Mouse (Mus musculus): Measurements from ENCODE around the gene Mrpl22. TPM values are rescaled to one million over a fixed set of nuclear protein-coding genes. Genes with fewer than 3 reads are reported as not detected.
"Not testable (repeated sequence)": the region's sequence is repeated elsewhere in the genome, so short reads cannot be mapped to it uniquely, and the experiment has no call there.

Gene Mrpl22
- total and polyA plus RNA-seq, 2 experiments from 2014 or later = 24.7 to 98.9 TPM

DNA sequence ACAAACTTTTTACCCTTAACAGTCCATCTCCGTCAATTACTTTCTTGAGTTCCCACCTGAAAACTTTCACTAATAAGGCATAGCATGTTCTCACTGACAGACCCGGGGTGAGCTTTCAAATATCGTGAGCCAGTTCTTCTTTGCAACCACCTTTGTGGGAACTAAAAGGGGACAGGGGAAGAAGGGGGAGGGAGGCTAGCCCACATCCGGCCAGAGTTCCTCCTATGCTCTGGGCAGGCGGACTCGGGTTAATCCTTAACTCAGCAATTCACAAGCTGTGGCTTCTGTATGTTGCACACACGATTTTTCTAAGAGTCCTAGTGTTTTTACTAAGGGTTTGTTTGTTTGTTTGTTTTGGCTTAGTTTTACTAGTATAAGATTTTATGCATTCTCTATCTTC is 52.9 kb downstream of the Mrpl22 start:
- H3K4me1 ChIP-seq (ENCODE audit: insufficient read depth, low read length) = no peaks in the 10 kb centered on the region
- ATAC-seq (no peak), DNase-seq (ENCODE audit: low spot score) (no peak)

DNA sequence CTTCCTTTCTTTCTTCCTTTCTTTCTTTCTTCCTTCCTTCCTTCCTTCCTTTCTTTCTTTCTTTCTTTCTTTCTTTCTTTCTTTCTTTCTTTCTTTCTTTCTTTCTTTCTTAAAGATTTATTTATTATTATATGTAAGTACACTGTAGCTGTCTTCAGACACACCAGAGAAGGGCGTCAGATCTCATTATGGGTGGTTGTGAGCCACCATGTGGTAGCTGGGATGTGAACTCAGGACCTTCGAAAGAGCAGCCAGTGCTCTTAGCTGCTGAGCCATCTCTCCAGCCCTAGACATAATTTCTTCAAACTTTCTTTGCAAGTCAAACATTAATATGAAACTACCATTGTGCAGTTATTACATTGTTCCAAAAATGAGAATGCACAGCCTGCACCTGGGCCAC is 53.4 kb downstream of the Mrpl22 start:
- DNase-seq (ENCODE audit: low spot score) = not testable (repeated sequence)

More for the DNA sequence above, 52.9 kb downstream of the Mrpl22 start:
- no peak overlapping the region for H3K9ac ChIP-seq (replicated peaks; ENCODE audit: low read length)
- no peaks in the 10 kb centered on the region for H3K9me3 ChIP-seq (ENCODE audit: low read length)
- 58% methylated on average over 7 of the region's 7 CpGs for WGBS
- no peak overlapping the region for H3K4me2 ChIP-seq (ENCODE audit: low read depth, low read length)
- no peak for TF ChIP-seq CTCF (IDR thresholded peaks at IDR 0.05; ENCODE audit: low read depth)
- no peaks in the 10 kb centered on the region for H3K27me3 ChIP-seq (ENCODE audit: insufficient read depth, low read length)
- no peak overlapping the region for H3K4me3 ChIP-seq (ENCODE audit: low read length)
- H3K27ac ChIP-seq = no peak overlapping the region
- no peaks in the 10 kb centered on the region for H3K36me3 ChIP-seq (ENCODE audit: insufficient read depth, low read length)

DNA sequence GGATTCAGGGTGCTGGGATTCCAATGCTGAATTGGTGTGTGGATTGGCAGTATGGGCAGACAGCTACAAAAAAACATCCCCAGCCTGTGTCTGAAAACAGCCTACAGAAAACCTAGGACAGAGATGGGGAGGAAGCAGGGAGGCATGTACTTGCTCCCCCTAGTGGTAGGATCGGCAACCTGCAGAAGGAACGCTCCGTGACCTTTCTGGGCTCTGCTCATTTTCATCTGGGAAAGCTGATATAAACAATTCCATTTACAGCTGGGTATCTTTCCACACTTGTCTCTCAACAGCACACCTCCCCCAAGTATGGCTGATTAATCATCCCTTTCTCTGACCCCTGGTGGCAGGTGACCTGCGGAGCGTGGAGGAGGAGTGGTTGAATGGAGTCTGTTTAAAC is 54.2 kb downstream of the Mrpl22 start:
- H3K4me3 ChIP-seq (ENCODE audit: low read length) = no peak overlapping the region
- H3K9ac ChIP-seq (replicated peaks; ENCODE audit: low read length) = no peak overlapping the region
- 6% methylated on average over 5 of the region's 5 CpGs for WGBS
- DNase-seq (ENCODE audit: low spot score) (peak; percentile 60), ATAC-seq (no peak)
- no peaks in the 10 kb centered on the region for H3K36me3 ChIP-seq (ENCODE audit: insufficient read depth, low read length)
- TF ChIP-seq CTCF (IDR thresholded peaks at IDR 0.05; ENCODE audit: low read depth) = peak; percentile 95
- no peak overlapping the region for H3K4me2 ChIP-seq (ENCODE audit: low read depth, low read length)
- no peak overlapping the region for H3K27ac ChIP-seq
- H3K27me3 ChIP-seq (ENCODE audit: insufficient read depth, low read length) = no peaks in the 10 kb centered on the region
- no peaks in the 10 kb centered on the region for H3K9me3 ChIP-seq (ENCODE audit: low read length)
- H3K4me1 ChIP-seq (ENCODE audit: insufficient read depth, low read length) = no peaks in the 10 kb centered on the region

More for the DNA sequence above, 53.4 kb downstream of the Mrpl22 start:
- WGBS = 72% methylated on average over 2 of the region's 2 CpGs
- not testable (repeated sequence) for H3K4me1 ChIP-seq (ENCODE audit: insufficient read depth, low read length); ATAC-seq; H3K27ac ChIP-seq; H3K4me2 ChIP-seq (ENCODE audit: low read depth, low read length); H3K36me3 ChIP-seq (ENCODE audit: insufficient read depth, low read length); H3K4me3 ChIP-seq (ENCODE audit: low read length); H3K9me3 ChIP-seq (ENCODE audit: low read length); H3K9ac ChIP-seq (replicated peaks; ENCODE audit: low read length); H3K27me3 ChIP-seq (ENCODE audit: insufficient read depth, low read length)

DNA sequence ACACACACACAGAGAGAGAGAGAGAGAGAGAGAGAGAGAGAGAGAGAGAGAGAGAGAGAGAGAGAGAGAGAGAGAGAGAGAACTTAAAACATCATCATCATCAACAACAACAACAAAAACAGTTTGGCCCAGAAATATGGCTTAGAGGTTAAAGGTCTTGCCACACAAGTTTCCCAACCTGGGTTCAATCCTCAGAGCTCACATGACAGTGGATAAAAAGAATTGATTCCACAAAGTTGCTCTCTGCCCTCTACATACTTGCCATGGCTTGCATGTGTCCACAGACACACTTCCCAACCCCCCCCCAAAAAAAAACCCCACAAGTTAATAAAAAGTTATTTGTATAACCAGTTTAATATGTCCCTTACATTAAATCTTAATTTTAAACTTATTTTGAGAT is 55.0 kb downstream of the Mrpl22 start:
- no peak for DNase-seq (ENCODE audit: low spot score)
- Histone ChIP-seq H3K9ac (replicated peaks; ENCODE audit: low read length) (no peak overlapping the region), H3K27ac (no peak overlapping the region), H3K4me1 (ENCODE audit: insufficient read depth, low read length) (no peaks in the 10 kb centered on the region), H3K27me3 (ENCODE audit: insufficient read depth, low read length) (no peaks in the 10 kb centered on the region), H3K36me3 (ENCODE audit: insufficient read depth, low read length) (no peaks in the 10 kb centered on the region), H3K9me3 (ENCODE audit: low read length) (no peaks in the 10 kb centered on the region), H3K4me2 (ENCODE audit: low read depth, low read length) (no peak overlapping the region), H3K4me3 (ENCODE audit: low read length) (no peak overlapping the region)
- TF ChIP-seq CTCF (IDR thresholded peaks at IDR 0.05; ENCODE audit: low read depth) = no peak
- no peak for ATAC-seq

DNA sequence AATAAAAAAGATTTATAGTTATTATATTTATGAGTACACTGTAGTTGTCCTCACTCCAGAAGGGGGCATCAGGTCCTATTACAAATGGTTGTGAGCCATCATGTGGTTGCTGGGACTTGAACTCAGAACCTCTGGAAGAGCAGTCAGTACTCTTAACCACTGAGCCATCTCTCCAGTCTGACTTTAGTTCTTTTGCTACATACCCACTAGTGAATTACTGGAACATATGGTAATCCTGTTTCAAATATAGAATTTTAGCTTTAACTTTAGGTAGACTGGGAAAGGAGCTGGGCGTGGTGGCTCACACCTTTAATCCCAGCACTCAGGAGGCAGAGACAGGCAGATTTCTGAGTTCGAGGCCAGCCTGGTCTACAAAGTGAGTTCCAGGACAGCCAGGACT is 56.6 kb downstream of the Mrpl22 start:
- not testable (repeated sequence) for H3K4me3 ChIP-seq (ENCODE audit: low read length); H3K9ac ChIP-seq (replicated peaks; ENCODE audit: low read length); H3K36me3 ChIP-seq (ENCODE audit: insufficient read depth, low read length); H3K9me3 ChIP-seq (ENCODE audit: low read length); H3K27ac ChIP-seq; H3K4me1 ChIP-seq (ENCODE audit: insufficient read depth, low read length); H3K27me3 ChIP-seq (ENCODE audit: insufficient read depth, low read length); DNase-seq (ENCODE audit: low spot score); ATAC-seq; H3K4me2 ChIP-seq (ENCODE audit: low read depth, low read length)
- WGBS = 98% methylated on average over 2 of the region's 2 CpGs

Other genes with a start within 250 kb of the Mrpl22 start
- 41.0 and 42.9 TPM in 2 replicates for gene Larp1, start 162.6 kb upstream of the Mrpl22 start, total RNA-seq (2014; rRNA removed)
- gene Larp1, start 162.6 kb upstream of the Mrpl22 start, polyA plus RNA-seq (2015; fragmentation: Nextera tagmentation; extraction: Ambion mirVana) = 14.9 and 15.0 TPM in 2 replicates
- not detected in 2 replicates for gene Gm12248, start 78.5 kb upstream of the Mrpl22 start, total RNA-seq (2014; rRNA removed)
- not detected in 2 replicates for gene Gm12248, start 78.5 kb upstream of the Mrpl22 start, polyA plus RNA-seq (2015; fragmentation: Nextera tagmentation; extraction: Ambion mirVana)
- gene Cnot8, start 67.5 kb upstream of the Mrpl22 start, total RNA-seq (2014; rRNA removed) = 76.4 and 83.7 TPM in 2 replicates
- gene Cnot8, start 67.5 kb upstream of the Mrpl22 start, polyA plus RNA-seq (2015; fragmentation: Nextera tagmentation; extraction: Ambion mirVana) = 82.1 and 83.1 TPM in 2 replicates
- 19.6 and 21.2 TPM in 2 replicates for gene Gemin5, start 3.1 kb upstream of the Mrpl22 start, total RNA-seq (2014; rRNA removed)
- 10.4 and 11.2 TPM in 2 replicates for gene Gemin5, start 3.1 kb upstream of the Mrpl22 start, polyA plus RNA-seq (2015; fragmentation: Nextera tagmentation; extraction: Ambion mirVana)
- gene Igtp, start 27.9 kb downstream of the Mrpl22 start, total RNA-seq (2014; rRNA removed) = 2.7 and 6.3 TPM in 2 replicates
- 2.1 and 3.0 TPM in 2 replicates for gene Igtp, start 27.9 kb downstream of the Mrpl22 start, polyA plus RNA-seq (2015; fragmentation: Nextera tagmentation; extraction: Ambion mirVana)
- 1.2 and 1.8 TPM in 2 replicates for gene Irgm2, start 28.0 kb downstream of the Mrpl22 start, total RNA-seq (2014; rRNA removed)
- gene Irgm2, start 28.0 kb downstream of the Mrpl22 start, polyA plus RNA-seq (2015; fragmentation: Nextera tagmentation; extraction: Ambion mirVana) = 0.80 and 1.6 TPM in 2 replicates
- gene 4930438A08Rik, start 103.1 kb downstream of the Mrpl22 start, total RNA-seq (2014; rRNA removed) = not detected in 2 replicates
- gene 4930438A08Rik, start 103.1 kb downstream of the Mrpl22 start, polyA plus RNA-seq (2015; fragmentation: Nextera tagmentation; extraction: Ambion mirVana) = not detected in 2 replicates
- gene Zfp692, start 135.4 kb downstream of the Mrpl22 start, total RNA-seq (2014; rRNA removed) = 23.9 and 27.8 TPM in 2 replicates
- gene Zfp692, start 135.4 kb downstream of the Mrpl22 start, polyA plus RNA-seq (2015; fragmentation: Nextera tagmentation; extraction: Ambion mirVana) = 19.7 and 21.9 TPM in 2 replicates
- gene Zfp672, start 158.7 kb downstream of the Mrpl22 start, total RNA-seq (2014; rRNA removed) = 36.3 and 42.9 TPM in 2 replicates
- 43.8 TPM in 2 replicates for gene Zfp672, start 158.7 kb downstream of the Mrpl22 start, polyA plus RNA-seq (2015; fragmentation: Nextera tagmentation; extraction: Ambion mirVana)
- gene Sh3bp5l, start 159.1 kb downstream of the Mrpl22 start, total RNA-seq (2014; rRNA removed) = 51.8 and 55.4 TPM in 2 replicates
- 39.7 and 40.3 TPM in 2 replicates for gene Sh3bp5l, start 159.1 kb downstream of the Mrpl22 start, polyA plus RNA-seq (2015; fragmentation: Nextera tagmentation; extraction: Ambion mirVana)
- not detected in 2 replicates for gene Lypd8, start 207.4 kb downstream of the Mrpl22 start, total RNA-seq (2014; rRNA removed)
- gene Lypd8, start 207.4 kb downstream of the Mrpl22 start, polyA plus RNA-seq (2015; fragmentation: Nextera tagmentation; extraction: Ambion mirVana) = not detected in 2 replicates
- not detected in 2 replicates for gene 1810065E05Rik, start 249.4 kb downstream of the Mrpl22 start, total RNA-seq (2014; rRNA removed)
- gene 1810065E05Rik, start 249.4 kb downstream of the Mrpl22 start, polyA plus RNA-seq (2015; fragmentation: Nextera tagmentation; extraction: Ambion mirVana) = not detected in 2 replicates

Measured in hindbrain, postnatal 0 days (tissue).